Mouse (Mus musculus): ENCODE data around the gene Scg3. TPM values are rescaled to one million over a fixed set of nuclear protein-coding genes. Genes with fewer than 3 reads are reported as not detected.

Scg3 gene
- total and polyA plus RNA-seq, 3 experiments, result not detected

DNA sequence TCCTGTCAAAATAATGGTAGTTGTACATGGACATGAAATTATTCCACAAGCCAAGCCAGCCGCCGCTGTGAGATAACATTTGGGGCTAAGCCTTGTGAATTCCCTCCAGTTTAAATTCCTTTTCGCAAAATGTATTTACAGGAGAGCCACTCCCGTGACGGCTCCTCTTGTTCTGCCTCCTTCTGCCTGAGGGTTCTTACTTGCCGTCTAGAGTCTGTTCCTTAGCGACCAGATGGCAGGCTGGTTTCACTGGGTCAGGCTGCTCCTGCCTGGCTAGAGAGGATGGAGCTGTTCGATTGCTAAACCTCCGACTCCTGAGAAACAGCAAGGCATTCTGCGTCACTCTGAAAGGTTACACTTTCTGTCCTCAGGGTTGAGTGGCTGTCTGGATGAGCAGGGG is 51.7 kb downstream of the Scg3 start:
- H3K36me3 ChIP-seq (replicated peaks in 1 of 2; ENCODE audit: control insufficient read depth in 1 of 2, insufficient read depth in 1 of 2, low read length in 1 of 2), result peaks cover 3 to 22% of the 10 kb centered on the region in 2 experiments
- no peak for DNase-seq (ENCODE audit: extremely low read depth)
- no peak overlapping the region for H3K27ac ChIP-seq (ENCODE audit: insufficient read depth, low read depth)
- no peak overlapping the region for H3K4me3 ChIP-seq (replicated peaks in 1 of 3; ENCODE audit: low read depth in 2 of 3, low read length in 2 of 3, poor library complexity in 1 of 3)
- TF ChIP-seq CHD1 (IDR thresholded peaks at IDR 0.05; ENCODE audit: low read depth, low read length), result no peak
- in situ Hi-C loops (cut with MboI; ENCODE audit: low pct_ligation_motif_present, low pct_unique_long_range_greater_than_20kb, low sequenced_read_pairs) (no loop called here), dilution Hi-C loops (cut with MboI; ENCODE audit: extremely low pct_ligation_motif_present, extremely low pct_unique_long_range_greater_than_20kb, low sequenced_read_pairs) (no loop called here)
- no peaks in the 10 kb centered on the region for H3K27me3 ChIP-seq (replicated peaks)
- H3K4me1 ChIP-seq (ENCODE audit: control insufficient read depth in 1 of 2, insufficient read depth in 2 of 2), result peaks cover 23 to 43% of the 10 kb centered on the region in 2 experiments
- H3K79me2 ChIP-seq (replicated peaks; ENCODE audit: control insufficient read depth, extremely low read depth, insufficient read depth, poor library complexity, severe bottlenecking), result peaks cover 39% of the 10 kb centered on the region
- H3K9ac ChIP-seq (ENCODE audit: insufficient read depth, low read depth), result no peak overlapping the region
- peaks cover 2% of the 10 kb centered on the region for H3K9me3 ChIP-seq (replicated peaks; ENCODE audit: low read length)
- peak overlapping the region; percentile 34; the same call in 1 of the 2 replicates for H3K4me2 ChIP-seq (ENCODE audit: insufficient read depth, low read depth, poor library complexity, severe bottlenecking)

DNA sequence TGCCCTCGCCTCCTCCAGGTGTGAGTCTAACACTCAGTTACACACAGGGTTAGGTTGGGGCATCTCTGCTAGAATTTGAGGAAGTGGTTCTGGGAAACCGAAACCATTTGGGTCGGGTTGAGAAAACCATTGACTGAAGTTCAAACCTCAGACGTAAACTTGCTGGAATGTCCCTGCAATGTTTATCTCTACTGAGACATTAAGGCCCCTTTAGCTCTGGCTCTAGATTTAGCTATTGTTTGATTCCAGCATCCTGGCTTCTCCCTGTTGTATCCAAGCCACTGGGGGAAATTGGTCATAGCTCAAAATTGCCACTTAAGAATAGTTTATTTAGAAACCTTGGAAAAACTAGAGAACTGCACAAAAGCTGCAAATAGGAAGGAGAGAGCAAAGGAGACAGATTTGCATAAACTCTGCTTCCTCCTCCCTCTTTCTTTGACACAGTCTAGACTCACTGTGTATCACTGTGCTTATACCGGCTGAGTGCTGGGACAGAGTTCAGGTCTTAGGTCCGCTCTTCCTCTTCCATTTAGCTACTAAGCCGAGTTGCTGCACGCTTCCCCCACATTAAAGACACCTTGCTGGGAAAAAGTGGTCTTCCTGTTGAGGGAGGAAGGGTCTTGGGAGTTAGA is 52.9 kb downstream of the Scg3 start:
- peak; percentile 81 for DNase-seq (ENCODE audit: extremely low read depth)
- H3K4me3 ChIP-seq (replicated peaks in 1 of 3; ENCODE audit: low read depth in 2 of 3, low read length in 2 of 3, poor library complexity in 1 of 3), result peak overlapping the region in 1 of 3 experiments; percentile 16
- H3K4me2 ChIP-seq (ENCODE audit: insufficient read depth, low read depth, poor library complexity, severe bottlenecking), result peak overlapping the region; percentile 78
- peaks cover 23 to 48% of the 10 kb centered on the region in 2 experiments for H3K4me1 ChIP-seq (ENCODE audit: control insufficient read depth in 1 of 2, insufficient read depth in 2 of 2)
- H3K9ac ChIP-seq (ENCODE audit: insufficient read depth, low read depth), result peak overlapping the region; percentile 32; the same call in 1 of the 2 replicates
- dilution Hi-C loops (cut with MboI; ENCODE audit: extremely low pct_ligation_motif_present, extremely low pct_unique_long_range_greater_than_20kb, low sequenced_read_pairs), result no loop called here
- H3K36me3 ChIP-seq (replicated peaks in 1 of 2; ENCODE audit: control insufficient read depth in 1 of 2, insufficient read depth in 1 of 2, low read length in 1 of 2), result peaks cover 3 to 20% of the 10 kb centered on the region in 2 experiments
- H3K9me3 ChIP-seq (replicated peaks; ENCODE audit: low read length), result peaks cover 4% of the 10 kb centered on the region
- H3K27ac ChIP-seq (ENCODE audit: insufficient read depth, low read depth), result peak overlapping the region; percentile 65
- H3K79me2 ChIP-seq (replicated peaks; ENCODE audit: control insufficient read depth, extremely low read depth, insufficient read depth, poor library complexity, severe bottlenecking), result peaks cover 47% of the 10 kb centered on the region
- in situ Hi-C loops (cut with MboI; ENCODE audit: low pct_ligation_motif_present, low pct_unique_long_range_greater_than_20kb, low sequenced_read_pairs), result no loop called here
- H3K27me3 ChIP-seq (replicated peaks), result no peaks in the 10 kb centered on the region
- TF ChIP-seq GABPA (IDR thresholded peaks at IDR 0.05; ENCODE audit: insufficient replicate concordance, low read depth, low read length) (no peak), NRF1 (IDR thresholded peaks at IDR 0.05; ENCODE audit: low read depth, low read length) (no peak), ETS1 (conservative IDR thresholded peaks at IDR 0.05; ENCODE audit: low read depth, low read length) (peak; percentile 73), SIN3A (IDR thresholded peaks at IDR 0.05; ENCODE audit: low read length) (peak; percentile 51; the same call in 1 of the 2 replicates), JUN (IDR thresholded peaks at IDR 0.05; ENCODE audit: insufficient read depth, low read depth, low read length) (no peak), MYC (IDR thresholded peaks at IDR 0.05; ENCODE audit: low read depth, low read length) (0 out of 2 replicates have a peak, but pooled peaks have one; percentile 32), BHLHE40 (IDR thresholded peaks at IDR 0.05; ENCODE audit: low read depth, low read length) (peak; percentile 62), RAD21 (IDR thresholded peaks at IDR 0.05; ENCODE audit: low read depth, low read length) (no peak), USF1 (IDR thresholded peaks at IDR 0.05; ENCODE audit: low read depth, low read length) (no peak), MXI1 (IDR thresholded peaks at IDR 0.05; ENCODE audit: low read depth, low read length) (no peak), IRF4 (IDR thresholded peaks at IDR 0.05; ENCODE audit: low read depth, low read length) (peak; percentile 93), CTCF (conservative IDR thresholded peaks at IDR 0.05 in 1 of 2, IDR thresholded peaks at IDR 0.05 in 1 of 2; ENCODE audit: low read depth in 2 of 2, low read length in 2 of 2) (no peak), ZMIZ1 (IDR thresholded peaks at IDR 0.05; ENCODE audit: low read depth, low read length) (no peak), HCFC1 (IDR thresholded peaks at IDR 0.05; ENCODE audit: low read depth, low read length) (no peak; the same call in 1 of the 2 replicates), MEF2A (IDR thresholded peaks at IDR 0.05; ENCODE audit: borderline replicate concordance, low read depth, low read length) (peak; percentile 62), MAFK (IDR thresholded peaks at IDR 0.05; ENCODE audit: insufficient replicate concordance, low read length) (0 out of 2 replicates have a peak, but pooled peaks have one; percentile 42), EP300 (IDR thresholded peaks at IDR 0.05; ENCODE audit: low read length) (peak; percentile 94), MAX (IDR thresholded peaks at IDR 0.05; ENCODE audit: low read length) (no peak), RCOR1 (conservative IDR thresholded peaks at IDR 0.05; ENCODE audit: low read depth, low read length) (peak; percentile 65; the same call in 1 of the 2 replicates), CHD2 (IDR thresholded peaks at IDR 0.05; ENCODE audit: low read length) (no peak; the same call in 1 of the 2 replicates), ZKSCAN1 (IDR thresholded peaks at IDR 0.05; ENCODE audit: borderline replicate concordance, low read depth, low read length) (no peak), TBP (conservative IDR thresholded peaks at IDR 0.05; ENCODE audit: low read depth, low read length) (no peak), USF2 (conservative IDR thresholded peaks at IDR 0.05; ENCODE audit: low read depth, low read length) (no peak), ZNF384 (IDR thresholded peaks at IDR 0.05; ENCODE audit: low read depth, low read length) (no peak), ELF1 (IDR thresholded peaks at IDR 0.05; ENCODE audit: low read depth, low read length) (peak; percentile 45; the same call in 1 of the 2 replicates), JUND (conservative IDR thresholded peaks at IDR 0.05; ENCODE audit: low read depth, low read length) (no peak; the same call in 1 of the 2 replicates), UBTF (IDR thresholded peaks at IDR 0.05; ENCODE audit: low read depth, low read length) (no peak), MAZ (IDR thresholded peaks at IDR 0.05; ENCODE audit: low read depth, low read length) (no peak), POLR2A (IDR thresholded peaks at IDR 0.05; ENCODE audit: low read depth, low read length) (peak; percentile 40; the same call in 1 of the 2 replicates), POLR2AphosphoS2 (IDR thresholded peaks at IDR 0.05; ENCODE audit: low read depth, low read length) (no peak), NELFE (IDR thresholded peaks at IDR 0.05; ENCODE audit: low read depth, low read length) (no peak)

Measured in CH12.LX (cell line).